Mouse (Mus musculus) heart, adult 11 months (tissue): ENCODE results near the gene Katna1.
A peak's percentile ranks its signal among the peaks of the same experiment; 100 is the strongest.
"Not testable (repeated sequence)": the region's sequence is repeated elsewhere in the genome, so short reads cannot be mapped to it uniquely, and the experiment has no call there.

ENCODE experiments used
- DNase-seq: peaks from one replicate; pipeline ENCODE4 v3.0.0; 2022

Gene Katna1

GRCm38 (mm10) chr10:7725751-7726500 lies at the start of gene Katna1:
Gene Katna1, plus strand, starts transcription at chr10:7726000.
- DNase-seq, result peak; percentile 99

GRCm38 (mm10) chr10:7680731-7681301 lies 45.0 kb upstream of the Katna1 start, which contains the start of the genes Pcmt1 and Lats1:
Gene Pcmt1, minus strand, starts transcription at chr10:7681136.
Gene Lats1, plus strand, starts transcription at chr10:7681214.
- peak; percentile 99 for DNase-seq

- peak; percentile 98 for DNase-seq
Observed at GRCm38 (mm10) chr10:7681343-7682025, 44.3 kb upstream of the Katna1 start.

GRCm38 (mm10) chr10:7682249-7682648 lies 43.6 kb upstream of the Katna1 start:
- peak; percentile 72 for DNase-seq

GRCm38 (mm10) chr10:7686902-7687301 lies 38.9 kb upstream of the Katna1 start:
- DNase-seq, result peak; percentile 4

GRCm38 (mm10) chr10:7695286-7695685 lies 30.5 kb upstream of the Katna1 start:
- peak; percentile 49 for DNase-seq

GRCm38 (mm10) chr10:7700120-7700519 lies 25.7 kb upstream of the Katna1 start:
- DNase-seq, result peak; percentile 64

- peak; percentile 76 for DNase-seq
Observed at GRCm38 (mm10) chr10:7702586-7702985, 23.2 kb upstream of the Katna1 start.

GRCm38 (mm10) chr10:7710121-7710520 lies 15.7 kb upstream of the Katna1 start:
- peak; percentile 53 for DNase-seq

- DNase-seq, result peak; percentile 51
Observed at GRCm38 (mm10) chr10:7712506-7712905, 13.3 kb upstream of the Katna1 start.

GRCm38 (mm10) chr10:7715056-7715455 lies 10.7 kb upstream of the Katna1 start:
- DNase-seq, result peak; percentile 61

GRCm38 (mm10) chr10:7726501-7726812 lies 657 bp downstream of the Katna1 start:
- no peak for DNase-seq

GRCm38 (mm10) chr10:7727011-7727410 lies 1.2 kb downstream of the Katna1 start:
- no peak for DNase-seq

GRCm38 (mm10) chr10:7731582-7731981 lies 5.8 kb downstream of the Katna1 start:
- DNase-seq, result no peak

- DNase-seq, result no peak
Observed at GRCm38 (mm10) chr10:7737122-7737521, 11.3 kb downstream of the Katna1 start.

- DNase-seq, result no peak
Observed at GRCm38 (mm10) chr10:7737914-7738313, 12.1 kb downstream of the Katna1 start.

- DNase-seq, result not testable (repeated sequence)
Observed at GRCm38 (mm10) chr10:7745528-7745927, 19.7 kb downstream of the Katna1 start.

- DNase-seq, result no peak
Observed at GRCm38 (mm10) chr10:7748752-7749151, 23.0 kb downstream of the Katna1 start.

- DNase-seq, result no peak
Observed at GRCm38 (mm10) chr10:7757544-7757943, 31.7 kb downstream of the Katna1 start.

- DNase-seq, result no peak
Observed at GRCm38 (mm10) chr10:7772346-7772745, 46.5 kb downstream of the Katna1 start.

GRCm38 (mm10) chr10:7772769-7773168 lies 47.0 kb downstream of the Katna1 start:
- no peak for DNase-seq

- DNase-seq, result peak; percentile 95
Observed at GRCm38 (mm10) chr10:7775421-7775820, 49.6 kb downstream of the Katna1 start.

- DNase-seq, result no peak
Observed at GRCm38 (mm10) chr10:7778361-7778760, 52.6 kb downstream of the Katna1 start.

GRCm38 (mm10) chr10:7779751-7780237 lies 54.0 kb downstream of the Katna1 start:
- DNase-seq, result no peak
